Mouse (Mus musculus): ENCODE measurements around the gene Chit1. TPM values are rescaled to one million over a fixed set of nuclear protein-coding genes. Genes with fewer than 3 reads are reported as not detected.

Gene Chit1
- polyA plus RNA-seq, 1 experiment = not detected

DNA sequence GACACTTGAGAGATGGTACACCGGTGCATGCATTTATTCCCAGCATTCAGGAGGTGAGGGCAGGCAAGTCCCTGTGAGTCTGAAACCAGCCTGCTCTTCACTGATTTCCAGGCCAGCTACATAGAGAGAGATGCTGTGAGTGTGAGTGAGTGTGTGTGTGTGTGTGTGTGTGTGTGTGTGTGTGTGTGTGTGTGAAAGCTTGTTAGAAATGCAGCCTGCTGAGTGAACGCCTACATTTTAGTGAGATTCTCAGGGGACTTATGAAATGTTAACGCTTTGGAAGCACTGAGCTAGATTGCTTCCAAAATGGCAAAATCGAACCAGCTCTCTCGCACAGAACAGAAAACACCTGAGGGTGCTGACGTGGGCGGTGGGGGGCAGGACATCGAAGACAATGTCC lies 35.0 kb downstream of the Chit1 start:
- H3K36me3 ChIP-seq (ENCODE audit: control insufficient read depth) = no peaks in the 10 kb centered on the region
- H3K4me3 ChIP-seq (replicated peaks) = no peak overlapping the region
- TF ChIP-seq GATA1 (IDR thresholded peaks at IDR 0.05; ENCODE audit: low read length) = no peak
- no peak for TF ChIP-seq TAL1 (IDR thresholded peaks at IDR 0.05; ENCODE audit: low read length)
- no peaks in the 10 kb centered on the region for H3K9me3 ChIP-seq (ENCODE audit: control insufficient read depth, low read length)
- H3K27me3 ChIP-seq (ENCODE audit: control insufficient read depth) = no peaks in the 10 kb centered on the region
- peaks cover 7% of the 10 kb centered on the region for H3K4me1 ChIP-seq (ENCODE audit: control insufficient read depth)

DNA sequence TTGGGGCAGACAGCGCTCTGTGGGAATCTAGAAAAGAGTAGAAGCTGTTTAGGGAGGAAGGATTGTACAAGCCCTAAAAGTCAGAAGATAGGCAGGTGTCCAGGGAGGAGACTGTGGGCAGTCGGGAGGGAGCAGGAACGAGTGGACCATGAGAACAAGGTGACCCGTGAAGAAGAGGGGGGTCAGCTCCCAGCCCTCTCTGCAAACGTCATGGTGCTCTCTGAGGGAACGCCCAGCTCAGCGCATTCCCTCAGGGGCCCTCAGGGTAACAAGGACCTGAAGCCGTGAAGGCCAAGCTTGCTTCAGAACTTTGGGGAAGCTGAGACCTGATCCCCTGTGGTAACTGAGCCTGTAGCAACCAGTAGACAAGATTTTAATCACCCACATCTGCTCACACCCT lies 39.0 kb downstream of the Chit1 start:
- Histone ChIP-seq H3K36me3 (ENCODE audit: control insufficient read depth) (no peaks in the 10 kb centered on the region), H3K27me3 (ENCODE audit: control insufficient read depth) (no peaks in the 10 kb centered on the region), H3K4me1 (ENCODE audit: control insufficient read depth) (peaks cover 23% of the 10 kb centered on the region), H3K4me3 (replicated peaks) (no peak overlapping the region), H3K9me3 (ENCODE audit: control insufficient read depth, low read length) (no peaks in the 10 kb centered on the region)
- TF ChIP-seq TAL1 (IDR thresholded peaks at IDR 0.05; ENCODE audit: low read length) (no peak), GATA1 (IDR thresholded peaks at IDR 0.05; ENCODE audit: low read length) (no peak)

DNA sequence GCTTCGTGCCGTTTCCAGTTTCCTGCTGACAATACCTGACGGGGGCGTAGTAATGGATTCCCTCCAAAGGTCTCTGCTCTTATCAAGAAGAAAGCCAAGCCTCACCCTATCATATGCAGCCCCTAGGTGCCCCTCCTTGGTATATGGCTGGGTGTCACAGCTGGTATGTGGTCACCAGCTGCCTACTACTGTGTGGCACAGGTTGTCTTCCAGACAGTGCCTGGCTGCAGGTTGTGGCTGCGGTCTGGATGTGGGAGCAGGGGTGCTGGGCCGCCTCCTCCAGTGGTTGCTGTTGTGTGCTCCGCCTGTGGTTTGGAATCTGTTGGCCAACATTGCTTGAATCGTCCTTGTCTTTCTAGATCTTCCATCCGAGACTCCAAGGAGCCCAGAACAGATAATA lies 39.7 kb downstream of the Chit1 start:
- no peak for TF ChIP-seq GATA1 (IDR thresholded peaks at IDR 0.05; ENCODE audit: low read length)
- no peak for TF ChIP-seq TAL1 (IDR thresholded peaks at IDR 0.05; ENCODE audit: low read length)
- Histone ChIP-seq H3K4me1 (ENCODE audit: control insufficient read depth) (peaks cover 23% of the 10 kb centered on the region), H3K36me3 (ENCODE audit: control insufficient read depth) (no peaks in the 10 kb centered on the region), H3K27me3 (ENCODE audit: control insufficient read depth) (no peaks in the 10 kb centered on the region), H3K9me3 (ENCODE audit: control insufficient read depth, low read length) (no peaks in the 10 kb centered on the region), H3K4me3 (replicated peaks) (no peak overlapping the region)

DNA sequence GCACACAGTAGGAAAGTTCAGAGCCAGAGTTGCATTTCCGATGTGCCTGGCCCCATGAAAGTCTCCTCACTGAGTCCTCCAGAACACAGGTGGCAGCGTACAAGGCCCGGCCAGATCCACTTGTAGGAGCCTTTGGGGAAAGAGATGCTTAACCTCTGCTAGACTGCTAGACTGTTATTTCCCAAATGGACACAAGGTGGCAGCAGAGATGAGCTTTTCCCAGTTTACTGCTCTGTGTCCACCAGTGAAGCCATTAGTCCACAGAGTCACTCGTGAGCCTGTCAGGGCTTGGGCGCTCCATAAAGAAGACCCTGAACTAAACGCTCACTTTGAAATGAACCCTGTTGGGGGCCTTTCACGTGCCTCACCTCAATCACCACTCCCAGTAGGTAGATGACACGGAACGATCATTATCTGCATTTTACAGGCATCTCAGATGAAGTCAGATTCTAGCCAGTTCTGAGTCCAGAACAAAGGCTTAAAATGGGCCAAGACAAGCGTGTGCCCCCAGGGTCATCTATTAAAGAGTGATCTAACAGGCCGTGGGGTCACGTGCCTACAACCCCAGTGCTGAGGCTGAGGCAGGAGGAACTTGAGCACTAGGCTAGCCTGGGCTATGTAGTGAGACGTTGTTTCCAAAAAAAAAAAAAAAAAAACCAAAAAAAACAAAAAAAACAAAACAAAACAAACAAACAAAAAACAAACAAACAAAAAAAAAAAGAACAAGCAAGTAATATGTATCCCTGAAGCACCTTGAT lies 40.8 kb downstream of the Chit1 start:
- Histone ChIP-seq H3K4me3 (replicated peaks) (no peak overlapping the region), H3K4me1 (ENCODE audit: control insufficient read depth) (peaks cover 23% of the 10 kb centered on the region), H3K36me3 (ENCODE audit: control insufficient read depth) (no peaks in the 10 kb centered on the region), H3K9me3 (ENCODE audit: control insufficient read depth, low read length) (no peaks in the 10 kb centered on the region), H3K27me3 (ENCODE audit: control insufficient read depth) (no peaks in the 10 kb centered on the region)
- TF ChIP-seq TAL1 (IDR thresholded peaks at IDR 0.05; ENCODE audit: low read length) = no peak
- TF ChIP-seq GATA1 (IDR thresholded peaks at IDR 0.05; ENCODE audit: low read length) = no peak

DNA sequence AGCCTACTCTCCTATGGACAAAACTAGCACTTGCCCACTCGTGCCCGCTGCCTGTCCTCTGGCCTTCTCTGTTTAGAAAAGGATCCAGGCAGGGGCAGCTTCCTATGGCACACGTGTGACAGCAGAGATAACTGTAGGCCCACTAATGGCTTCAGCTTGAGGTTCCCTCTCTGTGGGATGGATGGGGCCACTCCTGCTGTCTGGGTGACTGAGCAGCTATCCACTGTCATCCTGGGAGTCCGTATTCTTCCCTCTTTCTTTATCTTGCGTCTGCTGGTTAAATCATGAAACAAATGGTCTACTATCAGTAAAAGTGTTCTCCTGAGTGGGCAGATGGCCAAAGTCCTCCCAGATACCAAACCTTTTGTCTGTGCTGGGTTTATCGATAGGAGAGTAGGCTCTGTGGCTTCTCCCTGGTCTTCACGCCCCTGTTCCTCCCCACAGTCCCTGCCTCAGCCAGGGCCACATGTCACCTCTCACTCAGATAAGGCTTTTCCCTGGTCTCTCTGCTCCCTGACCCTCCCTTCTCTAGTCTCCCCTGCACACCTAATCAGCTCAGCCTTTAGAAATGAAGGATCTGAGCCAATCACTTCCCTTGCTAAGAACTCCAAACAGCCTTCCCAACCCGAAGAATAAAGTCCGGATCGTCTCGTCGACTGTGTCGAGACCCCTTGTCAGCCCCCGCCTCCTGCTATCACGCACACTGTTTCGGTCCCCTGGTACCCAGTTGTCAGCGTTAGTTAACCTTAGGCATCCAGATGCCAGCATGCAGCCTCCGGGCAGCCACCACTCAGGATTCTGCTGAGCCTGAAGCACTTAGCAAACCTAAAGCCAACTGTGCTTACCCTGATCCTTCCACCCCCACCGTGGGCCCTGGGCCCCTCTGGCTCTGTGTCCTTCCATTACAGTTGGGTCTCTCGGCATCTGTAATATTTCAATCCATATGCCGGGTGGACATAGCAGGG lies 41.9 kb downstream of the Chit1 start:
- H3K4me3 ChIP-seq (replicated peaks) = no peak overlapping the region
- H3K27me3 ChIP-seq (ENCODE audit: control insufficient read depth) = no peaks in the 10 kb centered on the region
- no peaks in the 10 kb centered on the region for H3K9me3 ChIP-seq (ENCODE audit: control insufficient read depth, low read length)
- H3K36me3 ChIP-seq (ENCODE audit: control insufficient read depth) = no peaks in the 10 kb centered on the region
- H3K4me1 ChIP-seq (ENCODE audit: control insufficient read depth) = peaks cover 23% of the 10 kb centered on the region
- no peak for TF ChIP-seq GATA1 (IDR thresholded peaks at IDR 0.05; ENCODE audit: low read length)
- TF ChIP-seq TAL1 (IDR thresholded peaks at IDR 0.05; ENCODE audit: low read length) = no peak

DNA sequence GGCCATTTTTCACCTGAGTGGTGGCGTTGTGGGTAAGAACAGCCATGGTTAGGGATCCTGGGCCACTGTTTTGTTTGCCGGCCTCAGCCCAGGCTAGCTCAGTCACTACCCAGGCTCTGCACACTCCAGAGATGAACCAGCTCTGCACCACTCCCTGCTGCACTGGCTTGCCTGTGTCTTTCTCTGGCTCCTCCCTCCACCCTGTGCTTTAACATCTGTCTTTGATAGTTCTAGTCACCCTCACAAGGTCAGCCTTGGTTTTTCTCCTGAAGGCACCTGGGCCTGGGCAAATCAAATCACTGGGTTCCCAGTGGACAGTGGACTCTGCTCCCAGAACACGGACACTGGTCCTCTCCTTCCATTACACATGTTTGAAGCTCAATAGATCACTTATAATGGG lies 43.1 kb downstream of the Chit1 start:
- no peaks in the 10 kb centered on the region for H3K36me3 ChIP-seq (ENCODE audit: control insufficient read depth)
- H3K9me3 ChIP-seq (ENCODE audit: control insufficient read depth, low read length) = no peaks in the 10 kb centered on the region
- TF ChIP-seq GATA1 (IDR thresholded peaks at IDR 0.05; ENCODE audit: low read length) (no peak), TAL1 (IDR thresholded peaks at IDR 0.05; ENCODE audit: low read length) (no peak)
- no peak overlapping the region for H3K4me3 ChIP-seq (replicated peaks)
- peaks cover 23% of the 10 kb centered on the region for H3K4me1 ChIP-seq (ENCODE audit: control insufficient read depth)
- no peaks in the 10 kb centered on the region for H3K27me3 ChIP-seq (ENCODE audit: control insufficient read depth)

DNA sequence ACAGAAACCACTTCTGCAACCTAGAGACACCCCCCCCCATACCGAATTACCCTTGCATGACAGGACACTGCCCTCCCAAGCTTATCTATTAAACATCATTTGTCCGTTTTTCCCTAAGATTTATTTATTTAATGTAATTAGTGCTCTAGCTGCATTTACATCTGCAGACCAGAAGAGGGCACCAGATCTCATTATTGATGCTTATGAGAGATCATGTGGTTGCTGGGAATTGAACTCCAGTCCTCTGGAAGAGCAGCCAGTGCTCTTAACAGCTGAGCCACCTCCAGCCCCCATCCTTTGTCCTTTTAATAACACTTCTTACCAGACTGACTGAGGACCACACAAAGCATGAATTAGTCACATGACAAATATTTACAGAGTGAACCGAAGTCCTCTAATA lies 43.6 kb downstream of the Chit1 start:
- no peaks in the 10 kb centered on the region for H3K9me3 ChIP-seq (ENCODE audit: control insufficient read depth, low read length)
- H3K4me3 ChIP-seq (replicated peaks) = no peak overlapping the region
- no peaks in the 10 kb centered on the region for H3K36me3 ChIP-seq (ENCODE audit: control insufficient read depth)
- no peaks in the 10 kb centered on the region for H3K27me3 ChIP-seq (ENCODE audit: control insufficient read depth)
- peaks cover 23% of the 10 kb centered on the region for H3K4me1 ChIP-seq (ENCODE audit: control insufficient read depth)
- TF ChIP-seq GATA1 (IDR thresholded peaks at IDR 0.05; ENCODE audit: low read length) = no peak
- no peak for TF ChIP-seq TAL1 (IDR thresholded peaks at IDR 0.05; ENCODE audit: low read length)

DNA sequence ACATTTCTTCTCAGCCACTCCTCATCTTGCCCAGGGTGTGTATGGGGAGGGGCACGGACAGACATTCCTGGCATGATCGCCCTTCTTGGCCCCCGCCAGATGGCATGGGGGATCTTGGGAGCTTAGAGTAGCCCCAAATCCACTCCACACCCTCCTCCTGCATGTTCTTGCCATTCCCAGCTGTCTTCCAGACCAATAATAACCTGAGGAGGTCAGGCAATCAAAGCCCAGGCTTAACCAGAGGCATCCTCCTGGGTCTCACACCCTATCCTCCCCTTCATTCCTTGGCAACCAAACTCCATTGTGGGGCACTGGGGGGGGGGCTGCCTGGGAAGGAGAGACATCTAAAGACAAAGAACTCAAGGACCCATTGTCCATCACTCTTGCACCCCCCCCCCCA lies 49.4 kb downstream of the Chit1 start:
- H3K27me3 ChIP-seq (ENCODE audit: control insufficient read depth) = no peaks in the 10 kb centered on the region
- H3K4me3 ChIP-seq (replicated peaks) = no peak overlapping the region
- no peaks in the 10 kb centered on the region for H3K36me3 ChIP-seq (ENCODE audit: control insufficient read depth)
- no peaks in the 10 kb centered on the region for H3K9me3 ChIP-seq (ENCODE audit: control insufficient read depth, low read length)
- H3K4me1 ChIP-seq (ENCODE audit: control insufficient read depth) = no peaks in the 10 kb centered on the region
- TF ChIP-seq TAL1 (IDR thresholded peaks at IDR 0.05; ENCODE audit: low read length) = no peak
- TF ChIP-seq GATA1 (IDR thresholded peaks at IDR 0.05; ENCODE audit: low read length) = no peak

DNA sequence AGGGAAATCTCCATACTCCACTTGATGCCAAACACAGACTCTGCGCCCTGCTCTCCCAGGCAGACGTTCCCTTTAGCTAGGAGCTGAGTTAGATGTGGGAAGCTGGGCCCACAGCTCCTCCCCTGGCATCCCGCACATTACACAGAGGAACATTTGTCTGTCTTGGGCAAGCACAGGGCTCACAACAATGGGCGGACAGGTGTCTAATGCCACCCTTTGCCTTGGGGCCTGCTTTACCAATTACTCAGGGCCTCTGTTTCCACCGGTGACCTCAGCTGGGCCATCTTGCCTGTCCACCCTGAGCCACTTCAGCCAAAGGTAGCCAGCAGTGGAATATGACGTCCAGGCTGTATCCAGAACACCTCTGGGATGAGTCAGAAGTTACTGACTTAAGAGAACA lies 50.4 kb downstream of the Chit1 start:
- no peak overlapping the region for H3K4me3 ChIP-seq (replicated peaks)

More for the DNA sequence above, 50.4 kb downstream of the Chit1 start:
- no peaks in the 10 kb centered on the region for H3K36me3 ChIP-seq (ENCODE audit: control insufficient read depth)
- no peaks in the 10 kb centered on the region for H3K27me3 ChIP-seq (ENCODE audit: control insufficient read depth)
- no peaks in the 10 kb centered on the region for H3K9me3 ChIP-seq (ENCODE audit: control insufficient read depth, low read length)
- TF ChIP-seq GATA1 (IDR thresholded peaks at IDR 0.05; ENCODE audit: low read length) = no peak
- no peak for TF ChIP-seq TAL1 (IDR thresholded peaks at IDR 0.05; ENCODE audit: low read length)
- H3K4me1 ChIP-seq (ENCODE audit: control insufficient read depth) = no peaks in the 10 kb centered on the region
